Mouse (Mus musculus) induced T-regulatory cell, adult 2 months (primary cell): Measurements from ENCODE around the gene Sirt2.

Experiments
- DNase-seq: peaks from one replicate; pipeline ENCODE4 v3.0.0-alpha.2; 2012; ENCODE audit warnings: low read depth

The Sirt2 gene

DNA sequence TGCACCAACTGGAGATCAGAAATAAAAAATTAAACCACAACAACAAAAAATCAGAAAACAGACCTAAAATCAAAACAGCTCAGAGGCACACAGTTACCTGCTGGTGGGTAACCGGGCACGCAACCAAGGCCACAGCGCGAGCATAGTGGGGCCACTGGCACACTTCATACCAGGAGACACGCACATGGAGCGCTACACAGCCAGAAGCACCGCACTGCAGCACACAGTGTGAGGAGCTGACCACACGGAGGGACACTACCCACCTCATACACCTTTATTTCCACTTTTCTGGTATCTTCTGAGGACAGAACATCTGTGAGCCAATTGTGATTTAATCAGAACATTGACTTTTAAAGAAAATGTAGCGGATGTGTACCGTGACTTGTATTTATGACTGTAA, 50.4 kb downstream of the Sirt2 start:
- peak; percentile 25 for DNase-seq

- DNase-seq: peak; percentile 31
These were observed 51.0 kb downstream of the Sirt2 start for GRCm38 (mm10) chr7:28817524-28817923.

GRCm38 (mm10) chr7:28817957-28818356, 51.4 kb downstream of the Sirt2 start:
- no peak for DNase-seq

DNA sequence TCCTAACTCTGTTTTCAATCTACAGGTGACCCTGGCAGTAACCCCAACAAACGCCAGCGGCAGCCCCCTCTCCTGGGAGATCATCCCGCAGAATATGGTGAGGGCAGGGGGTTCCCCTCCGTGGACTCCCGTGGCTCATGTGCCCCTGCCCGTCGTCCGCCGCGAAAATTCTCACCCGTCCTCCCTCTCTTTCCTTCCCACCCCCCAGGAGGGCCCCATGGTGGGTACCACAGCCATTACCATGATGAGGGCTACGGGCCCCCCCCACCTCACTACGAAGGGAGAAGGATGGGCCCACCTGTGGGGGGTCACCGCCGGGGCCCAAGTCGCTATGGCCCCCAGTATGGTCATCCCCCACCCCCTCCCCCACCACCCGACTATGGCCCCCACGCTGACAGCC, 51.9 kb downstream of the Sirt2 start:
- DNase-seq: no peak

GRCm38 (mm10) chr7:28818861-28819452, 52.4 kb downstream of the Sirt2 start:
- DNase-seq: peak; percentile 23

- DNase-seq: peak; percentile 22
These were observed 53.0 kb downstream of the Sirt2 start for GRCm38 (mm10) chr7:28819571-28819970.

- peak; percentile 62 for DNase-seq
These were observed 54.1 kb downstream of the Sirt2 start for GRCm38 (mm10) chr7:28820358-28821260.

DNA sequence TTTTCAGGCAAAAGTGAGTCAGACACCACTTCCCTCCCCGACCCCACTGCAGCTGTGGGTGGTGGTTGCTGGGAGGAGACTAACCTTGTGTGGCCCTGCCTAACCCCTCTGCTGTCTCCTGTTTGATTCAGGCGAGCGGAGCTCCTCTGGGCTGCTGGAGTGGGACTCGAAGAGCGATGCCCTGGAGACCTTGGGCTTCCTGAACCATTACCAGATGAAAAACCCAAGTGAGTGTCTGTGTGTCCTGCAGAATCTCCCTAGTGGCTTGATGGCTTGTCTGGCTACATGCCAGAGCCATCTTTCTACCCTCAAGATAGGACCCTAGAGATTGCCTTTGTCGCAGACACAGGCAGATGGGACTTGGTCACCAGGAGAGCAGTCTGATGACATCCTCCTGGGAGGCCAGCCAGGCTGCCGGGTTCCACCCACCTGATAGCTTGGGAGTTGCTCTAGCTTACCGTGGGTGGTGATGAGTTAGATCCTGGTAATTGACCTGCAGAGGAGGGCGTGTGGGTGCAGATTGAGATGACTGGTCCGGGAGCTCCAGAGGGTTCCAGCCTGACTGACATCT, 54.8 kb downstream of the Sirt2 start:
- peak; percentile 73 for DNase-seq

- DNase-seq: peak; percentile 23
These were observed 56.0 kb downstream of the Sirt2 start for GRCm38 (mm10) chr7:28822556-28822955.

DNA sequence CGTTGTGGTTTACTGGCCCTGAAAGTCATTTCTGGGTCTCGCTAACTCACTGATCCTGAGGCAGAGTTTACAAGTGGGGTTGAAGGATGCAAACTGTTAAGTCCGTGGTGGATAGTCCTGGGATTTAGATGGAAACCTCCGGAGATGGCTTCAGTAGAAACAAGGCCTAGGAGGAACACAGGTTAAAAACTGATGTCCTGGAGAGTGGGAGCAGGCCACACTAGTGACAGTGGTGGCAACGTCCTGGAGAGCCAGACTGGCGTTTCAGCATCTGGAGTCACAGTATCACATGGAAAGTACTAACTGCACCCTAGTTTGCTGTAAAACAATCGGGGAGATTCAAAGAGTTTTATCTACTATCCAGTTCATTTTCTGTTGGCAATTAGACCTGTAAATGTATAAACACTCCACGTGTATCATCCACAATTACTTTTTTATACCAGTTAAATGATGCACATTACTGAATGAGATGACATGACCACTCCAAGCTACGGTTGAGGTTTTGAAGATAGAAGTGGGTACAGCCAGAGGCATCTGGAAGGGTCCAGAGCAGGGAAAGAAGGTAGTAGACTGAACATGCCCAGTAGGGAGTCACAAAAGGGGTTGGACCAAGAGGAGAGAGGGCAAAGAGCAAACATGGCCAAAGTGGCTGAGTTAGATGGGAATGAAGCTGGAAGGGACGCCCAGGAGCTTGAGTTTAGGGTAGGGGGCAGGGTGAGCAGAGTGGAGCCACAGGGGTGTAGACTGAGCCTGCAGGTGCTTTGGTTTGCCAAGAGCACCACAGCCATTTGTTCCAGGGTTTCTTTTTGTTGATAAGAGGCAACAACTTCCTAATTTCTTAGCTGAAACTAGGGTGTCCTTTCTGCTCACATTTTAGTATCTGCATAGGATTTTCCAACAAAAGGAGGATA, 56.7 kb downstream of the Sirt2 start:
- peak; percentile 30 for DNase-seq

DNA sequence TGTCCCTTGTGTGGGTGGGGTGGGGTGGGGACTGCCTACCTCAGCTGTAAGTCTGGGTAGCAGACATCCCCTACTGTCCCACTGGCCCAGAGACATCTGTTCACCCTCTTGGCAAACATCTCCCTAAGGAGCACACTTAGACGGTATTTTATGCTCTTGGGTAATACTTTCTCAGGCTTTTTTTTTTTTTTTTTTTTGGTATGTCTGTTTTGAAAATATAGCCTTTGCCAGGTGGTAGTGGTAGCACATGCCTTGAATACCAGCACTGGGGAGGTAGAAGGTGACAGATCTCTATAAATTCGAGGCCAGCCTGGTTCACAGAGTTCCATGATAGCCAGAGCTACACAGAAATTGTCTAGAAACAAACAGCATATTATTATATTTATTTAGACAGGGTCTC, 57.4 kb downstream of the Sirt2 start:
- DNase-seq: peak; percentile 30

- peak; percentile 95 for DNase-seq
These were observed 58.6 kb downstream of the Sirt2 start, which contains the start of gene Ech1 for GRCm38 (mm10) chr7:28824941-28825685. TSS of gene Ech1 (plus strand) at chr7:28825217.

DNA sequence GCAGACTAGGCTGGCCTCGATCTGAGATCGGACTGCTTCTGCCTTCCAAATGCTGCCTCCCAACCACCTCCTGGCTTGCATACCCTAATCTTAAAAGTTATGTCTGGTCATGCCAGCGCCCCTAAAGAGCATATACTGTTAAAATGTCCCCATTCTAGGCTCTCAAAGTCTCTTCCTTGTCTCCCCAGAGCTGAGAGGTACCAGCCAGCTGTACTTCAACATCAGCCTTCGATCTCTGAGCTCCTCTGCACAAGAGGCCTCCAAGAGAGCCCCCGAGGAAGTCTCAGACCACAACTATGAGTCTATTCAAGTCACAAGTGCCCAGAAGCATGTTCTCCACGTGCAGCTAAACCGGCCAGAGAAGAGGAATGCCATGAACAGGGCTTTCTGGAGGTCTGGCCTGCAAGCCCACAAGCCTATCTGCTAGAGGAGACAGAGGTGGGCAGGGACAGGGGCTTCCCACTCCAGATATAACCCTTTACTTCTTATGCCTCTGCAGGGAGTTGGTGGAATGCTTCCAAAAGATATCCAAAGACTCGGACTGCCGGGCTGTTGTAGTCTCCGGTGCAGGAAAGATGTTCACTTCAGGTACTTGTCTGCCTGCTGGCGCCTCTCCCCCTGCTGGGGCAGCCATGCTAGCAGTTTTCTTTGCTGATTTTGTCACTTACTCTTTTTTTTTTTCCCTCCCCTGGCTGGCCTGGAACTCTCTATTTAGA, 59.3 kb downstream of the Sirt2 start:
- peak; percentile 76 for DNase-seq

DNA sequence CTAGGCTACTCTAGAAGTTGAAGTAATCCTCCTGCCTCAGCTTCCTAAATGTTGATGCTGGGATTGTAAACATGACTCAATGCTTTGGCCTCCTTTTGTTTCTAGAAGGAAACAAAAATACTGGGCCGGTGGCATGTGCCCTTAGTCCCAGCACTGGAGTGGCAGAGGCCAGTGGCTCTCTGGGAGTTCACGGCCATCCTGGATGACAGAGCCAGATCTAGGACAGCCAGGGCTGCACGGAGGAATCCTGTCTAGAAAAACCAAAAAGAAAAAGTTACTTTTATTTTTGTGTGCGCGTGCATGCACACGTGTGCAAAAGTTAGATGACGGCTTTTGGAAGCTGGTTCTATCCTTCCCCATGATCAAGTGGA, 59.9 kb downstream of the Sirt2 start:
- no peak for DNase-seq

DNA sequence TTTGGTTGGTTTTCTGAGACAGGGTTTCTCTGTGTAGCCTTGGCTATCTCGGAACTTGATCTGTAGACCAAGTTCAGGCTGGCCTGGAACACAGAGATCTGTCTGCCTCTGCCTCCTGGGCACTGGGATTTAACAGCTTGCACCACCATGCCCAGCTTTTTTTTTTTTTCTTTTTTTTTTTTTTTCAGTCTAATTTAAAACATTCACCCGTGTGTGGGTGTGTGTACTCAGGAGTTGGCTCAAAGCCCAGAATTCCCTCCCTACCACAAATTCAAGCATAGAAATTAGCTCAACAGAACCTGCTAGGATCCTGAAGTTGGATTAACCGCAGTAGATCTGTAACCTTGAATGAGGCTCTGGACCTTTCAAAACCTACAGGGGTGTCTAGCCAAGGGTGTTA, 60.8 kb downstream of the Sirt2 start:
- no peak for DNase-seq

- DNase-seq: no peak
These were observed 63.3 kb downstream of the Sirt2 start for GRCm38 (mm10) chr7:28829821-28830220.

GRCm38 (mm10) chr7:28830981-28831380, 64.4 kb downstream of the Sirt2 start:
- no peak for DNase-seq

DNA sequence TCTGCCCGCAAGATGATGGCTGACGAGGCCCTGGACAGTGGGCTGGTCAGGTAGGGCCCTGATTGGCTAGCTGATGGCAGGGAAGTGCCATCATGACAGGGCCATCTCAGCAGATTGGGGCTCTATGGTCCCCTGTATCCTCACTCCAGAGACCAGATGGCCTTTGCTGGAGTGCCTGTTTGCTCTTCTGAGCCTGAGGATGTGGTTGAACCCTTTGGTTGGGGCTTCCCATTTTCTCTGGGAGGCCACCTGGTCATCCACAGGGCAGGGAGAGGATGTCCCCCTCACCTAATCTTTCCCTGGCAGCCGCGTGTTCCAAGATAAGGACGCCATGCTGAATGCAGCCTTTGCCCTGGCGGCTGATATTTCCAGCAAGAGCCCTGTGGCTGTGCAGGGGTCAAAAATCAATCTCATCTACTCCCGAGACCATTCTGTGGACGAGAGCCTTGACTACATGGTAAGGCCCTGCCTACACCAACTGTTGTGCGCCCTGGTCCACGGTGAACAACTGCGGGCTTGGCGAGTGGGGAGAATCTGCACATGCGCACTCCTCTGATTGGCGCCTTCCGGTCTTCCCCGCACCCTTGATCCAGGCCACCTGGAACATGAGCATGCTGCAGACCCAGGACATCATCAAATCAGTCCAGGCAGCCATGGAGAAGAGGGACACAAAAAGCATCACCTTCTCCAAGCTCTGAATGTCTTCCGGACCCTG, 65.0 kb downstream of the Sirt2 start:
- no peak for DNase-seq

- DNase-seq: no peak
These were observed 65.6 kb downstream of the Sirt2 start for GRCm38 (mm10) chr7:28832137-28832536.
